Mouse (Mus musculus): ENCODE data around the gene Nlrp9c. TPM values are rescaled to one million over a fixed set of nuclear protein-coding genes. Genes with fewer than 3 reads are reported as not detected.
"Not testable (repeated sequence)": the region's sequence is repeated elsewhere in the genome, so short reads cannot be mapped to it uniquely, and the experiment has no call there.

Gene Nlrp9c
- not detected in 2 replicates for polyA plus RNA-seq (2015; fragmentation: Nextera tagmentation; extraction: Ambion mirVana)

- not testable (repeated sequence) for H3K9ac ChIP-seq; ATAC-seq; H3K27ac ChIP-seq; H3K27me3 ChIP-seq (replicated peaks); H3K9me3 ChIP-seq; H3K4me2 ChIP-seq (replicated peaks); H3K4me3 ChIP-seq (replicated peaks); H3K36me3 ChIP-seq; H3K4me1 ChIP-seq (replicated peaks)
- 60% methylated on average over 2 of the region's 2 CpGs for WGBS
Measured at GRCm38 (mm10) chr7:26403600-26403999, at the start of gene Nlrp9c. TSS of gene Nlrp9c (minus strand) at chr7:26403700.

- Histone ChIP-seq H3K4me3 (replicated peaks) (no peak within 1 kb of the TSS), H3K4me2 (replicated peaks) (no peak within 1 kb of the TSS), H3K36me3 (no peaks in the 10 kb centered on the region), H3K27me3 (replicated peaks) (no peaks in the 10 kb centered on the region), H3K9ac (no peak within 1 kb of the TSS), H3K4me1 (replicated peaks) (no peaks in the 10 kb centered on the region), H3K27ac (no peak within 1 kb of the TSS), H3K9me3 (no peaks in the 10 kb centered on the region)
- 82% methylated on average over 5 of the region's 5 CpGs for WGBS
- ATAC-seq: no peak
Measured at GRCm38 (mm10) chr7:26434813-26435212, 31.3 kb upstream of the Nlrp9c start, which contains the start of gene Nlrp4a. TSS of gene Nlrp4a (plus strand) at chr7:26435113.

- not testable (repeated sequence) for H3K4me1 ChIP-seq (replicated peaks); H3K4me2 ChIP-seq (replicated peaks); H3K36me3 ChIP-seq; H3K27me3 ChIP-seq (replicated peaks); H3K9me3 ChIP-seq; H3K27ac ChIP-seq; ATAC-seq; H3K4me3 ChIP-seq (replicated peaks); H3K9ac ChIP-seq
- 88% methylated on average over 6 of the region's 6 CpGs for WGBS
Measured at GRCm38 (mm10) chr7:26391811-26392210, 11.7 kb downstream of the Nlrp9c start.

GRCm38 (mm10) chr7:26391137-26391536 lies 12.4 kb downstream of the Nlrp9c start:
- 78% methylated on average over 2 of the region's 2 CpGs for WGBS
- not testable (repeated sequence) for ATAC-seq, H3K9me3 ChIP-seq

GRCm38 (mm10) chr7:26386691-26387090 lies 16.8 kb downstream of the Nlrp9c start:
- H3K4me3 ChIP-seq (replicated peaks); H3K9me3 ChIP-seq; H3K36me3 ChIP-seq; H3K4me1 ChIP-seq (replicated peaks); H3K4me2 ChIP-seq (replicated peaks); H3K27ac ChIP-seq; H3K9ac ChIP-seq; ATAC-seq; H3K27me3 ChIP-seq (replicated peaks): not testable (repeated sequence)
- WGBS: 82% methylated on average over 5 of the region's 5 CpGs

More at GRCm38 (mm10) chr7:26391137-26391536, 12.4 kb downstream of the Nlrp9c start:
- H3K27ac ChIP-seq; H3K4me2 ChIP-seq (replicated peaks); H3K36me3 ChIP-seq; H3K9ac ChIP-seq; H3K4me3 ChIP-seq (replicated peaks); H3K27me3 ChIP-seq (replicated peaks); H3K4me1 ChIP-seq (replicated peaks): not testable (repeated sequence)

DNA sequence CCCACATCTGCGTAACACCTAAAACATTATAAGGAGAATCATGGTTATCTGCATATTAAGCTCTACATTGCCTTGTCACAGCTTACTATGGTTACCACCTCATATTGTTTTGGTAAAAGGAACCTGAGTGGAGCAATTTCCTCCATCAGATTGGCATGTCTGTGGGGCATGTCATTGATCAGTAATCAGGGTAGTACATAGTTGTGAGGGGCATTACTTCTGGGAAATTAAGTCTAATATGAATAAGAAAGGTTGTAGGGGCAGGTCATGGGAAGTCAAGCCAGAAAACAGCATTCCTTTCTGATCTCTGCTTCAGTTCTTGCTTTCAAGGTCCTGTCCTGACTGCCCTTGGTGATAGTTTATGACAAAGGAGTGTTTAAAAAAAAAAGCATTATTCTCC lies 22.7 kb downstream of the Nlrp9c start:
- no peak for ATAC-seq

GRCm38 (mm10) chr7:26373221-26373620 lies 30.3 kb downstream of the Nlrp9c start:
- ATAC-seq; H3K9me3 ChIP-seq; H3K4me2 ChIP-seq (replicated peaks); H3K4me1 ChIP-seq (replicated peaks); H3K27ac ChIP-seq; H3K9ac ChIP-seq; H3K4me3 ChIP-seq (replicated peaks); H3K36me3 ChIP-seq; H3K27me3 ChIP-seq (replicated peaks): not testable (repeated sequence)
- WGBS: 83% methylated on average over 5 of the region's 5 CpGs

More for the DNA sequence above, 22.7 kb downstream of the Nlrp9c start:
- H3K4me2 ChIP-seq (replicated peaks): no peak overlapping the region
- no peak overlapping the region for H3K9ac ChIP-seq
- no peaks in the 10 kb centered on the region for H3K9me3 ChIP-seq
- H3K4me1 ChIP-seq (replicated peaks): no peaks in the 10 kb centered on the region
- no peak overlapping the region for H3K4me3 ChIP-seq (replicated peaks)
- WGBS: 89% methylated on average over 1 of the region's 1 CpGs
- no peaks in the 10 kb centered on the region for H3K27me3 ChIP-seq (replicated peaks)
- no peaks in the 10 kb centered on the region for H3K36me3 ChIP-seq
- no peak overlapping the region for H3K27ac ChIP-seq

DNA sequence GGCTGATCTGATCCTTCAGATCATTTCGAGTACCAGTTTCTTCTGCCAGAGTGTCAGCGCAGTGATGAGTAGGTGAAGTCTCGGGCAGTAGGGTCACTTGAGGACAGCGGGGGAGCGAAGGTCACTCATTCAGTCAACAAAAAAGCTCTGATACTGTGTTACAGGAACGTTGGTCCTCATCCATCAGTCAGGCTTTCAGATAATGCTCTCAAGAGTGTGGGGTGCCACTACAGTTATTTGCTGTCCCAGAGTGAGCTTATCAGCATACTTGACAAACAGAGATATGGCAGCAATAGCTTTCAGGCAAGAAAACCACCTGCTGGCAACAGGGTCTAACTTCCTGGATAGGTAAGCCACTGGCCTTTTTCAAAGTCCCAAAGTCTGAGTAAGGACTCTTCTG lies 46.8 kb downstream of the Nlrp9c start:
- H3K4me1 ChIP-seq (replicated peaks); H3K27ac ChIP-seq; ATAC-seq; H3K36me3 ChIP-seq; H3K4me2 ChIP-seq (replicated peaks); H3K27me3 ChIP-seq (replicated peaks); H3K4me3 ChIP-seq (replicated peaks); H3K9ac ChIP-seq; H3K9me3 ChIP-seq: not testable (repeated sequence)
- 73% methylated on average over 6 of the region's 6 CpGs for WGBS

DNA sequence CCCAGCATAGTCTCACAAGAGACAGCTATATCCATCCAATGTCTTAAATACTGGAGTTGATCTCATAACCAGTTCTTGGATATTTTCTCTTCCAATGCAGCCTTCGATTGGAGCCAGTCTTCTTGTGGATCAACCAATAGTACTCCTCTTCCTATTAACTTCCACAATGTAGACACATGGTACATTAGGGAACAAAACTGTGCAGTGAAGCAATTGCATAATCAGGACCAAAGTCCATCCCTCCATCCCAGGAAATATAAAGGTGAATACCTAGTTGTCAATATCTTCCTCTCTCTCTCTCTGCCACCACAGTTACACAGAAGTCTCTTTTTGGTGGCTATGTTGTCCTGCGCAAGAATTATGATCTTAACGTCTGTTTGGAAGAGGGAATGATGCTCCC lies 51.2 kb downstream of the Nlrp9c start:
- H3K4me3 ChIP-seq (replicated peaks): not testable (repeated sequence)
- WGBS: 88% methylated on average over 3 of the region's 3 CpGs

DNA sequence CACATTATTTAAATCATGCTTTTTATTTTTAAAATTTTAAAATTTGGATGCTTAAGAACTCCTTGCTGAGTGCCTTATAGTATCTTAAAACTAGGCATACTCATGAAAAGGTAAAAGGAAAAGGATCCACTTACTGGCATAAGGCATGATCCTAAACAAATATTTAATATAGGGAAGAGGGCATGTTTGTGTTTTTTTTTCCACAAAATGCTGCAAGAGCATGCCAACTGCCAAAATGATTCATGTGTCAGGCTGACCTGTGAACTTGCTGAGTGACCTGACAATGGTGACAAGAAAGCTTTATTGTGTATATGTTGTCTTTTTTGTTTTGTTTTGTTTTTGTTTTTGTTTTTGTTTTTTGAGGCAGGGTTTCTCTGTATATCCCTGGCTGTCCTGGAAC lies 53.3 kb downstream of the Nlrp9c start:
- not testable (repeated sequence) for H3K27me3 ChIP-seq (replicated peaks); H3K4me2 ChIP-seq (replicated peaks); H3K36me3 ChIP-seq; H3K27ac ChIP-seq; H3K4me3 ChIP-seq (replicated peaks); ATAC-seq; H3K9ac ChIP-seq; H3K4me1 ChIP-seq (replicated peaks); H3K9me3 ChIP-seq

More for the DNA sequence above, 51.2 kb downstream of the Nlrp9c start:
- H3K36me3 ChIP-seq; H3K9me3 ChIP-seq; ATAC-seq; H3K9ac ChIP-seq; H3K27me3 ChIP-seq (replicated peaks); H3K27ac ChIP-seq; H3K4me1 ChIP-seq (replicated peaks); H3K4me2 ChIP-seq (replicated peaks): not testable (repeated sequence)

DNA sequence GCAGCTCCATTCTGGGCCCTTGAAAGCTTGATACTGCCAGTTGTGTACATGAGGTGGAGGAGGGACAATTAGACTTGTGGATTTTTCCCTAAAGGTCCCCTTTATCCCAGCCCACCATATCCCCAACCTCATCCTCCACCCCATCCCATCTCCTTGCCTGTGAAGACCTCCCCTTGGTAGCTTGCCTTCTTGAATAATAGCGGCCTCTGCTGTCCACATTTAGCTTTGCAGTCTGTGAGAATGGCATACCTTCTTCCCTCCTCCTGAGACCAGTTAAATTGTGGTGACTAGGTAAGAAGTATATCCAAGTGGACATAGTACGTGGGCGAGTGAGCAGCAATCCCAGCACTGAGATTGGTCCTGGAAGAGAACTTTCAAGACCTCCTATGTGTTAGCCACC lies 83.1 kb downstream of the Nlrp9c start:
- not testable (repeated sequence) for H3K36me3 ChIP-seq; H3K4me2 ChIP-seq (replicated peaks); H3K4me1 ChIP-seq (replicated peaks); H3K27ac ChIP-seq; H3K9ac ChIP-seq; H3K27me3 ChIP-seq (replicated peaks); H3K4me3 ChIP-seq (replicated peaks); H3K9me3 ChIP-seq; ATAC-seq
- WGBS: 55% methylated on average over 3 of the region's 3 CpGs

GRCm38 (mm10) chr7:26315809-26316208 lies 87.7 kb downstream of the Nlrp9c start:
- H3K27me3 ChIP-seq (replicated peaks); H3K36me3 ChIP-seq; H3K4me2 ChIP-seq (replicated peaks); H3K4me1 ChIP-seq (replicated peaks); H3K4me3 ChIP-seq (replicated peaks); H3K27ac ChIP-seq; H3K9me3 ChIP-seq; ATAC-seq; H3K9ac ChIP-seq: not testable (repeated sequence)
- 78% methylated on average over 4 of the region's 4 CpGs for WGBS

GRCm38 (mm10) chr7:26315194-26315593 lies 88.3 kb downstream of the Nlrp9c start:
- H3K9me3 ChIP-seq; H3K27me3 ChIP-seq (replicated peaks); H3K4me2 ChIP-seq (replicated peaks); H3K36me3 ChIP-seq; H3K4me3 ChIP-seq (replicated peaks); H3K4me1 ChIP-seq (replicated peaks); ATAC-seq; H3K9ac ChIP-seq; H3K27ac ChIP-seq: not testable (repeated sequence)
- WGBS: 70% methylated on average over 2 of the region's 2 CpGs

DNA sequence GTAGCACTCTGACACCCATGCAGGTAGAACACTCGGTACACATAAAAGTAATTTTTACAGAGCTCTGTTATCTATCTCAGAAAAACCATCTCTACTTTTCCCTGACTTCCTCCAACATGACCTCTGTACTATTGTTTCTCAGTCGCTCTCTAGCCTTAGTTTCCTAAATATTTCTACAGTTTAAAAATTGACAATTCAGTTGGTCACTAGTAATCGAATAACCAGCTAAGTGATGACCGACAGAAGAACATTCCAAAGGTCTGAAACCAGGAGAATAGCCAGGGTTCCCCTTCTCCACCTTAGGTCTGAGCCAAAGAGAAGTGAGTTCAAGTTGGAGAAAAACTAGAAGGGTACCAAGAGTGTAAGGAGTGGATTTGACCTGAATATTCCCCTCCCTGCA lies 91.7 kb downstream of the Nlrp9c start:
- H3K36me3 ChIP-seq; H3K27me3 ChIP-seq (replicated peaks); H3K9me3 ChIP-seq; H3K9ac ChIP-seq; H3K4me2 ChIP-seq (replicated peaks); H3K4me1 ChIP-seq (replicated peaks); H3K27ac ChIP-seq; ATAC-seq; H3K4me3 ChIP-seq (replicated peaks): not testable (repeated sequence)
- WGBS: 85% methylated on average over 4 of the region's 4 CpGs
